Mouse (Mus musculus) liver, adult 2 months (tissue): ENCODE data around the gene Mylk.

Experiments
- CTCF ChIP-seq: fragments of 200-500 bp; IDR thresholded peaks from 2 replicates; pipeline ENCODE4 v1.5.1; 2011; ENCODE audit warnings: low read depth, low read length, control low read depth
- POLR2A ChIP-seq: fragments of 200-500 bp; IDR thresholded peaks from 2 replicates; pipeline ENCODE4 v1.6.1; 2011; ENCODE audit warnings: low read length, control low read depth; ENCODE audit not compliant: insufficient read depth; ENCODE audit errors: extremely low read depth

- TF ChIP-seq CTCF, result no peak
- no peak for TF ChIP-seq POLR2A
These were observed 68.6 kb downstream of the Mylk start for GRCm38 (mm10) chr16:34813570-34813969.
